Mouse (Mus musculus): ENCODE results near the gene C1qtnf1. TPM values are rescaled to one million over a fixed set of nuclear protein-coding genes. Genes with fewer than 3 reads are reported as not detected.

Gene C1qtnf1
- polyA plus RNA-seq, 1 experiment from 2014 or later = 2.3 TPM

- no peak overlapping the region for H3K4me2 ChIP-seq (ENCODE audit: low read depth, low read length, severe bottlenecking)
- H3K27me3 ChIP-seq (ENCODE audit: control insufficient read depth, insufficient read depth, low read length) = no peaks in the 10 kb centered on the region
- DNase-seq (ENCODE audit: low spot score) (no peak), ATAC-seq (replicated peaks; ENCODE audit: low FRiP score) (no peak)
- H3K27ac ChIP-seq (ENCODE audit: low read depth, low read length) = no peak overlapping the region
- no peaks in the 10 kb centered on the region for H3K36me3 ChIP-seq (ENCODE audit: control insufficient read depth, insufficient read depth, low read length)
- H3K9me3 ChIP-seq (ENCODE audit: control insufficient read depth, low read length) = no peaks in the 10 kb centered on the region
- H3K4me3 ChIP-seq (ENCODE audit: low read depth, low read length) = no peak overlapping the region
- no peak overlapping the region for H3K9ac ChIP-seq (ENCODE audit: low read length)
- H3K4me1 ChIP-seq (replicated peaks; ENCODE audit: control insufficient read depth, insufficient read depth, low read length) = no peaks in the 10 kb centered on the region
- 88% methylated on average over 10 of the region's 10 CpGs for WGBS
Observed at GRCm38 (mm10) chr11:118469509-118470160, 41.6 kb downstream of the C1qtnf1 start.

GRCm38 (mm10) chr11:118470234-118470966 lies 42.4 kb downstream of the C1qtnf1 start:
- Histone ChIP-seq H3K9me3 (ENCODE audit: control insufficient read depth, low read length) (no peaks in the 10 kb centered on the region), H3K4me2 (ENCODE audit: low read depth, low read length, severe bottlenecking) (no peak overlapping the region), H3K4me3 (ENCODE audit: low read depth, low read length) (no peak overlapping the region), H3K4me1 (replicated peaks; ENCODE audit: control insufficient read depth, insufficient read depth, low read length) (no peaks in the 10 kb centered on the region), H3K27ac (ENCODE audit: low read depth, low read length) (0 out of 2 replicates have a peak overlapping the region, but pooled peaks have one; percentile 12), H3K9ac (ENCODE audit: low read length) (no peak overlapping the region; the same call in 1 of the 2 replicates), H3K36me3 (ENCODE audit: control insufficient read depth, insufficient read depth, low read length) (no peaks in the 10 kb centered on the region), H3K27me3 (ENCODE audit: control insufficient read depth, insufficient read depth, low read length) (no peaks in the 10 kb centered on the region)
- DNase-seq (ENCODE audit: low spot score) (no peak), ATAC-seq (replicated peaks; ENCODE audit: low FRiP score) (no peak)
- WGBS = 49% methylated on average over 12 of the region's 12 CpGs

- no peak overlapping the region for H3K27ac ChIP-seq (ENCODE audit: low read depth, low read length)
Observed at GRCm38 (mm10) chr11:118471676-118472075, 43.7 kb downstream of the C1qtnf1 start.

GRCm38 (mm10) chr11:118473161-118473560 lies 45.2 kb downstream of the C1qtnf1 start:
- DNase-seq (ENCODE audit: low spot score) (no peak), ATAC-seq (replicated peaks; ENCODE audit: low FRiP score) (no peak)
- Histone ChIP-seq H3K4me1 (replicated peaks; ENCODE audit: control insufficient read depth, insufficient read depth, low read length) (peaks cover 6% of the 10 kb centered on the region; the same call in 1 of the 2 replicates), H3K36me3 (ENCODE audit: control insufficient read depth, insufficient read depth, low read length) (no peaks in the 10 kb centered on the region), H3K27ac (ENCODE audit: low read depth, low read length) (no peak overlapping the region), H3K4me3 (ENCODE audit: low read depth, low read length) (no peak overlapping the region), H3K9ac (ENCODE audit: low read length) (no peak overlapping the region), H3K27me3 (ENCODE audit: control insufficient read depth, insufficient read depth, low read length) (no peaks in the 10 kb centered on the region), H3K9me3 (ENCODE audit: control insufficient read depth, low read length) (no peaks in the 10 kb centered on the region), H3K4me2 (ENCODE audit: low read depth, low read length, severe bottlenecking) (no peak overlapping the region)
- WGBS = 81% methylated on average over 1 of the region's 1 CpGs

More at GRCm38 (mm10) chr11:118471676-118472075, 43.7 kb downstream of the C1qtnf1 start:
- Histone ChIP-seq H3K9ac (ENCODE audit: low read length) (no peak overlapping the region), H3K36me3 (ENCODE audit: control insufficient read depth, insufficient read depth, low read length) (no peaks in the 10 kb centered on the region), H3K27me3 (ENCODE audit: control insufficient read depth, insufficient read depth, low read length) (no peaks in the 10 kb centered on the region), H3K9me3 (ENCODE audit: control insufficient read depth, low read length) (no peaks in the 10 kb centered on the region), H3K4me3 (ENCODE audit: low read depth, low read length) (no peak overlapping the region), H3K4me2 (ENCODE audit: low read depth, low read length, severe bottlenecking) (no peak overlapping the region), H3K4me1 (replicated peaks; ENCODE audit: control insufficient read depth, insufficient read depth, low read length) (no peaks in the 10 kb centered on the region)
- ATAC-seq (replicated peaks; ENCODE audit: low FRiP score) (no peak), DNase-seq (ENCODE audit: low spot score) (no peak)
- 82% methylated on average over 13 of the region's 13 CpGs for WGBS

- DNase-seq (ENCODE audit: low spot score) (no peak), ATAC-seq (replicated peaks; ENCODE audit: low FRiP score) (no peak)
- Histone ChIP-seq H3K36me3 (ENCODE audit: control insufficient read depth, insufficient read depth, low read length) (no peaks in the 10 kb centered on the region), H3K9ac (ENCODE audit: low read length) (no peak overlapping the region), H3K4me1 (replicated peaks; ENCODE audit: control insufficient read depth, insufficient read depth, low read length) (peaks cover 6% of the 10 kb centered on the region; the same call in 1 of the 2 replicates), H3K27ac (ENCODE audit: low read depth, low read length) (no peak overlapping the region), H3K4me2 (ENCODE audit: low read depth, low read length, severe bottlenecking) (no peak overlapping the region), H3K4me3 (ENCODE audit: low read depth, low read length) (no peak overlapping the region), H3K27me3 (ENCODE audit: control insufficient read depth, insufficient read depth, low read length) (no peaks in the 10 kb centered on the region), H3K9me3 (ENCODE audit: control insufficient read depth, low read length) (no peaks in the 10 kb centered on the region)
- WGBS = 80% methylated on average over 6 of the region's 6 CpGs
Observed at GRCm38 (mm10) chr11:118473842-118474500, 46.0 kb downstream of the C1qtnf1 start.

GRCm38 (mm10) chr11:118475496-118476083 lies 47.6 kb downstream of the C1qtnf1 start:
- WGBS = 94% methylated on average over 7 of the region's 7 CpGs
- no peak overlapping the region for H3K4me3 ChIP-seq (ENCODE audit: low read depth, low read length)
- ATAC-seq (replicated peaks; ENCODE audit: low FRiP score) (no peak), DNase-seq (ENCODE audit: low spot score) (no peak)
- no peaks in the 10 kb centered on the region for H3K27me3 ChIP-seq (ENCODE audit: control insufficient read depth, insufficient read depth, low read length)
- H3K4me1 ChIP-seq (replicated peaks; ENCODE audit: control insufficient read depth, insufficient read depth, low read length) = peaks cover 6% of the 10 kb centered on the region; the same call in 1 of the 2 replicates
- no peak overlapping the region for H3K4me2 ChIP-seq (ENCODE audit: low read depth, low read length, severe bottlenecking)
- H3K36me3 ChIP-seq (ENCODE audit: control insufficient read depth, insufficient read depth, low read length) = no peaks in the 10 kb centered on the region
- H3K9ac ChIP-seq (ENCODE audit: low read length) = no peak overlapping the region
- H3K27ac ChIP-seq (ENCODE audit: low read depth, low read length) = no peak overlapping the region
- H3K9me3 ChIP-seq (ENCODE audit: control insufficient read depth, low read length) = no peaks in the 10 kb centered on the region

GRCm38 (mm10) chr11:118476396-118477373 lies 48.7 kb downstream of the C1qtnf1 start, which contains the start of gene Engase:
Gene Engase (plus strand): TSS chr11:118476829.
- no peaks in the 10 kb centered on the region for H3K36me3 ChIP-seq (ENCODE audit: control insufficient read depth, insufficient read depth, low read length)
- no peaks in the 10 kb centered on the region for H3K27me3 ChIP-seq (ENCODE audit: control insufficient read depth, insufficient read depth, low read length)
- peak within 1 kb of the TSS; percentile 72 for H3K9ac ChIP-seq (ENCODE audit: low read length)
- WGBS = under 1% methylated on average over 57 of the region's 57 CpGs
- H3K9me3 ChIP-seq (ENCODE audit: control insufficient read depth, low read length) = no peaks in the 10 kb centered on the region
- H3K4me1 ChIP-seq (replicated peaks; ENCODE audit: control insufficient read depth, insufficient read depth, low read length) = peaks cover 6% of the 10 kb centered on the region; the same call in 1 of the 2 replicates
- DNase-seq (ENCODE audit: low spot score) (peak; percentile 97), ATAC-seq (replicated peaks; ENCODE audit: low FRiP score) (peak; percentile 100)
- no peak within 1 kb of the TSS for H3K27ac ChIP-seq (ENCODE audit: low read depth, low read length)
- H3K4me2 ChIP-seq (ENCODE audit: low read depth, low read length, severe bottlenecking) = peak within 1 kb of the TSS; percentile 95
- H3K4me3 ChIP-seq (ENCODE audit: low read depth, low read length) = peak within 1 kb of the TSS; percentile 69

Measured in forebrain, embryonic 11.5 days (tissue).